Mouse (Mus musculus): ENCODE results near the gene Prpf40a.

The Prpf40a gene

GRCm38 (mm10) chr2:53190684-53191511 is at the start of gene Prpf40a:
TSS of gene Prpf40a (minus strand) at chr2:53191284.
- peak; percentile 100 for DNase-seq (ENCODE audit: low spot score)

GRCm38 (mm10) chr2:53222242-53222641 is 31.2 kb upstream of the Prpf40a start:
- no peak for DNase-seq (ENCODE audit: low spot score)

- no peak for DNase-seq (ENCODE audit: low spot score)
These were observed 22.4 kb upstream of the Prpf40a start for GRCm38 (mm10) chr2:53213493-53213892.

- no peak for DNase-seq (ENCODE audit: low spot score)
These were observed 15.7 kb upstream of the Prpf40a start for GRCm38 (mm10) chr2:53206749-53207148.

- peak; percentile 68 for DNase-seq (ENCODE audit: low spot score)
These were observed 13.5 kb upstream of the Prpf40a start for GRCm38 (mm10) chr2:53204373-53205274.

- DNase-seq (ENCODE audit: low spot score) = peak; percentile 32
These were observed 9.2 kb upstream of the Prpf40a start for GRCm38 (mm10) chr2:53200164-53200885.

- no peak for DNase-seq (ENCODE audit: low spot score)
These were observed 8.1 kb upstream of the Prpf40a start for GRCm38 (mm10) chr2:53199203-53199602.

GRCm38 (mm10) chr2:53196431-53196830 is 5.3 kb upstream of the Prpf40a start:
- no peak for DNase-seq (ENCODE audit: low spot score)

- DNase-seq (ENCODE audit: low spot score) = peak; percentile 79
These were observed 1.3 kb upstream of the Prpf40a start for GRCm38 (mm10) chr2:53192386-53192785.

- peak; percentile 98 for DNase-seq (ENCODE audit: low spot score)
These were observed 588 bp upstream of the Prpf40a start, which contains the start of gene Arl6ip6 for GRCm38 (mm10) chr2:53191523-53192220. TSS of gene Arl6ip6 (plus strand) at chr2:53191726.

- DNase-seq (ENCODE audit: low spot score) = peak; percentile 65
These were observed 1.3 kb downstream of the Prpf40a start for GRCm38 (mm10) chr2:53189811-53190210.

- DNase-seq (ENCODE audit: low spot score) = no peak
These were observed 11.2 kb downstream of the Prpf40a start for GRCm38 (mm10) chr2:53179876-53180275.

GRCm38 (mm10) chr2:53178966-53179365 is 12.1 kb downstream of the Prpf40a start:
- no peak for DNase-seq (ENCODE audit: low spot score)

- no peak for DNase-seq (ENCODE audit: low spot score)
These were observed 17.1 kb downstream of the Prpf40a start for GRCm38 (mm10) chr2:53173966-53174365.

GRCm38 (mm10) chr2:53146852-53147251 is 44.2 kb downstream of the Prpf40a start:
- DNase-seq (ENCODE audit: low spot score) = no peak

GRCm38 (mm10) chr2:53131567-53131966 is 59.5 kb downstream of the Prpf40a start:
- no peak for DNase-seq (ENCODE audit: low spot score)

- DNase-seq (ENCODE audit: low spot score) = no peak
These were observed 62.0 kb downstream of the Prpf40a start for GRCm38 (mm10) chr2:53129070-53129469.

- DNase-seq (ENCODE audit: low spot score) = no peak
These were observed 65.1 kb downstream of the Prpf40a start for GRCm38 (mm10) chr2:53125998-53126397.

GRCm38 (mm10) chr2:53121797-53122196 is 69.3 kb downstream of the Prpf40a start:
- peak; percentile 74 for DNase-seq (ENCODE audit: low spot score)

- DNase-seq (ENCODE audit: low spot score) = no peak
These were observed 82.5 kb downstream of the Prpf40a start for GRCm38 (mm10) chr2:53108547-53108946.

GRCm38 (mm10) chr2:53106472-53106871 is 84.6 kb downstream of the Prpf40a start:
- DNase-seq (ENCODE audit: low spot score) = peak; percentile 12
